Mouse (Mus musculus) retina, adult 2 months (tissue): ENCODE results near the gene Mospd2.

ENCODE experiments used
- DNase-seq: peaks from one replicate; pipeline ENCODE4 v3.0.0-alpha.2; 2012; ENCODE audit warnings: low read depth, low spot score

The Mospd2 gene

GRCm38 (mm10) chrX:164980193-164980775 lies at the start of gene Mospd2, which contains the start of gene Fancb:
Mospd2 (minus strand) TSS chrX:164980375.
Fancb (plus strand) TSS chrX:164980592.
- DNase-seq: peak; percentile 74

- DNase-seq: no peak
Observed at GRCm38 (mm10) chrX:165004779-165005324, 24.7 kb upstream of the Mospd2 start, which contains the start of gene Gm17604. Gm17604 (minus strand) TSS chrX:165004829.

GRCm38 (mm10) chrX:165003141-165003540 lies 23.0 kb upstream of the Mospd2 start:
- no peak for DNase-seq

- no peak for DNase-seq
Observed at GRCm38 (mm10) chrX:164978866-164979265, 1.3 kb downstream of the Mospd2 start.

GRCm38 (mm10) chrX:164971206-164971605 lies 9.0 kb downstream of the Mospd2 start:
- DNase-seq: no peak

- no peak for DNase-seq
Observed at GRCm38 (mm10) chrX:164965750-164966448, 14.3 kb downstream of the Mospd2 start.

GRCm38 (mm10) chrX:164952601-164953375 lies 27.4 kb downstream of the Mospd2 start:
- DNase-seq: no peak

- DNase-seq: no peak
Observed at GRCm38 (mm10) chrX:164951858-164952576, 28.2 kb downstream of the Mospd2 start.

GRCm38 (mm10) chrX:164941540-164941939 lies 38.6 kb downstream of the Mospd2 start:
- no peak for DNase-seq

- DNase-seq: no peak
Observed at GRCm38 (mm10) chrX:164912993-164913392, 67.2 kb downstream of the Mospd2 start.

- DNase-seq: no peak
Observed at GRCm38 (mm10) chrX:164912186-164912585, 68.0 kb downstream of the Mospd2 start.

GRCm38 (mm10) chrX:164901847-164902246 lies 78.3 kb downstream of the Mospd2 start:
- DNase-seq: no peak

GRCm38 (mm10) chrX:164899805-164900204 lies 80.4 kb downstream of the Mospd2 start:
- no peak for DNase-seq

- no peak for DNase-seq
Observed at GRCm38 (mm10) chrX:164886260-164886659, 93.9 kb downstream of the Mospd2 start.
